Mouse (Mus musculus) layer of hippocampus, adult 18-20 months (tissue): ENCODE data around the gene Trio. TPM values are rescaled to one million over a fixed set of nuclear protein-coding genes. Genes with fewer than 3 reads are reported as not detected.

Experiments
- DNase-seq, 2 experiments: peaks; one replicate each; pipeline ENCODE4 v3.0.0; 2022; ENCODE audit warnings: low spot score in 2 of 2
- total RNA-seq, 2 experiments: library from RNA; stranded (reverse); gene quantifications; 2 replicates each; pipeline ENCODE4 v1.2.3; 2021

Trio gene
- total RNA-seq, 2 experiments from 2014 or later = 283 to 296 TPM

DNA sequence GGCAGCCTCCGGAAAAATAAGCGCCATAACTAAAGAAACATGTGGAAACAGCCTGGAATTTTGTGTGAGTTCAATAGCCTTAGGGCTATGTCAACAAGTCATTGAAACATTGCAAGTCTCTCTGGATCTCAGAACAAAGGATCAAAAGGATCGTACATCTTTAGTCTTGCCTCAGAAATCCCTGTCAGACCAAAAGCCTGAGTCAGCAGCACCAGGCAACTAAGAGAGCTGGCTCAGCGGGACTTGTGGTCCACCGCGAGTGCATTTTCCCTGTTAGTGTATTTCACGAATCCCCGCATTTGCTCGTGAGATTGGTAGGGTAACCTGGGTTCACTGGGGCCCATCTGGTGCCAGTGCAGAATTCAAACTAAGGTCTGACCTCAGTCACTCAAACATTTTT lies 343.0 kb downstream of the Trio start:
- DNase-seq = no peak

DNA sequence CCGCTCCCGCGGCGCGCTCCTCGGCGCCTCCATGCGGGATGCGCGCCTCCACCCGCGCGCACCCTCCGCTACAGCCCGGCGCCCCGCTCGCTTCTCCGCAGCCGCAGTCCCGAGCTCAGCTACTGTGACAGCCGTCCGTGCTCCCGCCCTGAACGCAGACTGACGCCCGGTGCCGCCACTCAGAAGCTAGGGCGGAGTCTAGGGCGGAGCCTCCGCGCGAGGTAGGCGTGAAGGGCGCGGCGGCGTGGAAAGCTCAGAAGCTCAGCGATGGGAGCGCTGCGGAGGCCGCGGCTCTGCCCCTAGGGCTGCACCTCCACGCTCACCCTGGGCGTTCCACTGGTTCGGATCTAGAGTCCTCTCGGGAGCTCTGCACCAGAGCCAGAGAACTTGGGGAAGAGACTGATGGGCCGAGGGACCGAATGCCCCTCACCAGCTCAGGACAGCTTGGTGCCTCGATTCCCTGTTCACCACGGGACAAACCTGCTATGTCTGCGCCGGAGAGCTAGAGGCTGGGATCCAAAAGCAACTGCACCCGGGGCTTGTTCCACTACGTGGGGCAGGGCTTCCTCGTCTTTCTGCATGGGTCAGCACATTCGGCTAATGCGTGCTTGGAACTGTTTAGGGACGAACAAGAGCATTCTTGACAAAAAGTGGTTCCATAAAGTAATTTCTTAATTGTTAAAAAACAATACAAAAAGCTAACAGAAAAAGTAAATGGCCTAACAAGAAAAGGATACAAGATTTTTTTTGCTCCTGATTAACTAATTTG lies 344.0 kb downstream of the Trio start, which contains the start of gene Otulinl:
Gene Otulinl (minus strand): TSS at position 161 of the 769 bp plus-strand sequence.
- DNase-seq = peak; percentile 95 to 98

DNA sequence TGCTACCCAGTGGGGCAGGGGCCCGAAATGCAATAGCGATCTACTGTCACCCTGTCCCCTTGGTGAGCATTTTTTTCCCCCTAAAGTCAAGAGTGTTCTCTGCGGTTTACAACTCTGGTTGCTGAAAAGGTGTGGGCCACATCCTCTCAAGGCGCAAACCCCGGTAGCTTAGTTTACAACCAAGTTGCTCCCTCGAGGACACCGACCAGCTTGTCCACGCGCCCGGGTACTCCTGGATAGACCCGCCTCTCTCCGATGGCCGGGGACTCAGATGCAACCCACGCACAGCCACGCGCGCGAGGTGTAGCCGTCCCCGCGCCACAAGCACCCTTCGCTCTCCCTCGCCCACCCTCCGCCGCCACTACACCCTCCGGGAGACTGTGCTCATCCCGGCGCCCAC lies 344.7 kb downstream of the Trio start:
- DNase-seq = no peak

Other genes with a start within 250 kb of the Trio start
- gene Dnah5, start 177.9 kb upstream of the Trio start, total RNA-seq = 1 to 10 TPM; 3.4 to 3.8 TPM